Mouse (Mus musculus): ENCODE results near the gene Pou6f1. TPM values are rescaled to one million over a fixed set of nuclear protein-coding genes. Genes with fewer than 3 reads are reported as not detected.

Pou6f1 gene
- total and polyA plus RNA-seq, 3 experiments, result 1.7 to 9.1 (median 7.4) TPM

- 0 out of 2 replicates have a peak, but pooled peaks have one; percentile 41 for TF ChIP-seq IRF4 (IDR thresholded peaks at IDR 0.05; ENCODE audit: low read depth, low read length)
- TF ChIP-seq PAX5 (IDR thresholded peaks at IDR 0.05; ENCODE audit: low read length), result no peak
- no peak for TF ChIP-seq SIN3A (IDR thresholded peaks at IDR 0.05; ENCODE audit: low read length)
- no peak for TF ChIP-seq MYC (IDR thresholded peaks at IDR 0.05; ENCODE audit: low read depth, low read length)
- peak; percentile 25; the same call in 1 of the 2 replicates for TF ChIP-seq BHLHE40 (IDR thresholded peaks at IDR 0.05; ENCODE audit: low read depth, low read length)
- TF ChIP-seq CHD2 (IDR thresholded peaks at IDR 0.05; ENCODE audit: low read length), result peak; percentile 57
- no peak for TF ChIP-seq POLR2AphosphoS2 (IDR thresholded peaks at IDR 0.05; ENCODE audit: low read depth, low read length)
Observed at GRCm38 (mm10) chr15:100600047-100600695, 387 bp upstream of the Pou6f1 start (continued).

DNA sequence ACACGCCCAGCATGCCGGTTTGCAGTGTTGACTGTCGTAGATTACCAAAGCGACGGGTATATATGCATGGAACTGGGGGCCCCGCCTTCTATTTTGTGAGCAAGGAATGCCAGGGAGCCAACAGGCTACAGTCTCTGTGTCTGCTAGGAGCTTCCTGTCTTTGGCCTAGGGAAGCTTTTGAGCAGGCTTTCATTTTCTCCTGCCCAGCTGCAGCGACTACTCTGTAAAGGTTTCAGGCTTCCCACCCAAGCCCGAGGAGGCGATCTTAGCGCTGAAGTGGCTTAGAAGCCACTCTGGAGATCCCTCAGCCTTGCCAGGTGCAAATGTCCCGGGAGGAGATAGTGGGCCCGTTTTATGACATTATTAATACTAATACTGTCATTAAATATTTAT, 905 bp downstream of the Pou6f1 start:
- dilution Hi-C loops (cut with MboI; ENCODE audit: extremely low pct_ligation_motif_present, extremely low pct_unique_long_range_greater_than_20kb, low sequenced_read_pairs) (no loop called here), in situ Hi-C loops (cut with MboI; ENCODE audit: low pct_ligation_motif_present, low pct_unique_long_range_greater_than_20kb, low sequenced_read_pairs) (no loop called here)
- Histone ChIP-seq H3K4me1 (ENCODE audit: control insufficient read depth in 1 of 2, insufficient read depth in 2 of 2) (peaks cover 18 to 47% of the 10 kb centered on the region in 2 experiments), H3K27me3 (replicated peaks) (peaks cover 18% of the 10 kb centered on the region), H3K4me3 (replicated peaks in 1 of 3; ENCODE audit: low read depth in 2 of 3, low read length in 2 of 3, poor library complexity in 1 of 3) (peak overlapping the region; percentile 63 to 90 (median 64)), H3K9me3 (replicated peaks; ENCODE audit: low read length) (no peaks in the 10 kb centered on the region), H3K36me3 (replicated peaks in 1 of 2; ENCODE audit: control insufficient read depth in 1 of 2, insufficient read depth in 1 of 2, low read length in 1 of 2) (no peaks in the 10 kb centered on the region), H3K79me2 (replicated peaks; ENCODE audit: control insufficient read depth, extremely low read depth, insufficient read depth, poor library complexity, severe bottlenecking) (no peaks in the 10 kb centered on the region), H3K27ac (ENCODE audit: insufficient read depth, low read depth) (no peak overlapping the region), H3K9ac (ENCODE audit: insufficient read depth, low read depth) (peak overlapping the region; percentile 95), H3K4me2 (ENCODE audit: insufficient read depth, low read depth, poor library complexity, severe bottlenecking) (peak overlapping the region; percentile 77)
- TF ChIP-seq RCOR1 (conservative IDR thresholded peaks at IDR 0.05; ENCODE audit: low read depth, low read length) (no peak), ZC3H11A (IDR thresholded peaks at IDR 0.05; ENCODE audit: low read depth, low read length) (no peak), POLR2A (IDR thresholded peaks at IDR 0.05; ENCODE audit: low read depth, low read length) (no peak), NELFE (IDR thresholded peaks at IDR 0.05; ENCODE audit: low read depth, low read length) (no peak), ELF1 (IDR thresholded peaks at IDR 0.05; ENCODE audit: low read depth, low read length) (0 out of 2 replicates have a peak, but pooled peaks have one; percentile 20), JUN (IDR thresholded peaks at IDR 0.05; ENCODE audit: insufficient read depth, low read depth, low read length) (no peak), UBTF (IDR thresholded peaks at IDR 0.05; ENCODE audit: low read depth, low read length) (no peak), PAX5 (IDR thresholded peaks at IDR 0.05; ENCODE audit: low read length) (no peak), KAT2A (IDR thresholded peaks at IDR 0.05; ENCODE audit: insufficient replicate concordance, low read length) (no peak), HCFC1 (IDR thresholded peaks at IDR 0.05; ENCODE audit: low read depth, low read length) (no peak), USF2 (conservative IDR thresholded peaks at IDR 0.05; ENCODE audit: low read depth, low read length) (no peak), CHD2 (IDR thresholded peaks at IDR 0.05; ENCODE audit: low read length) (0 out of 2 replicates have a peak, but pooled peaks have one; percentile 15), MAX (IDR thresholded peaks at IDR 0.05; ENCODE audit: low read length) (no peak), GABPA (IDR thresholded peaks at IDR 0.05; ENCODE audit: insufficient replicate concordance, low read depth, low read length) (no peak), CHD1 (IDR thresholded peaks at IDR 0.05; ENCODE audit: low read depth, low read length) (no peak), SIN3A (IDR thresholded peaks at IDR 0.05; ENCODE audit: low read length) (0 out of 2 replicates have a peak, but pooled peaks have one; percentile 27), EP300 (IDR thresholded peaks at IDR 0.05; ENCODE audit: low read length) (no peak), JUND (conservative IDR thresholded peaks at IDR 0.05; ENCODE audit: low read depth, low read length) (no peak), IRF4 (IDR thresholded peaks at IDR 0.05; ENCODE audit: low read depth, low read length) (0 out of 2 replicates have a peak, but pooled peaks have one; percentile 17), TCF12 (IDR thresholded peaks at IDR 0.05; ENCODE audit: low read depth, low read length) (0 out of 2 replicates have a peak, but pooled peaks have one; percentile 44), USF1 (IDR thresholded peaks at IDR 0.05; ENCODE audit: low read depth, low read length) (no peak), BHLHE40 (IDR thresholded peaks at IDR 0.05; ENCODE audit: low read depth, low read length) (no peak), MAZ (IDR thresholded peaks at IDR 0.05; ENCODE audit: low read depth, low read length) (no peak)
- peak; percentile 21 for DNase-seq (ENCODE audit: extremely low read depth)

All from CH12.LX (cell line).